Mouse (Mus musculus) thymus, adult 2 months (tissue): Measurements from ENCODE around the gene Pcsk4. TPM values are rescaled to one million over a fixed set of nuclear protein-coding genes. Genes with fewer than 3 reads are reported as not detected.
"Not testable (repeated sequence)": the region's sequence is repeated elsewhere in the genome, so short reads cannot be mapped to it uniquely, and the experiment has no call there.

Source experiments
- DNase-seq: peaks from one replicate; pipeline ENCODE4 v3.0.0; 2021
- H3K27ac ChIP-seq: fragments of 200-500 bp; 2 replicates; pipeline ENCODE4 v1.5.1; 2012; ENCODE audit warnings: low read length, control low read depth; ENCODE audit not compliant: control insufficient read depth, insufficient read depth
- H3K27me3 ChIP-seq: fragments of 200-500 bp; 2 replicates; pipeline ENCODE4 v1.6.1; 2012; ENCODE audit warnings: mild to moderate bottlenecking, low read length, moderate library complexity, mixed read lengths; ENCODE audit not compliant: control insufficient read depth, insufficient read depth
- H3K36me3 ChIP-seq: fragments of 200-500 bp; 2 replicates; pipeline ENCODE4 v1.6.1; 2012; ENCODE audit warnings: mild to moderate bottlenecking, low read length, moderate library complexity; ENCODE audit not compliant: control insufficient read depth, insufficient read depth
- H3K4me1 ChIP-seq: fragments of 200-500 bp; replicated peaks from 2 replicates; pipeline ENCODE4 v1.6.1; 2012; ENCODE audit warnings: low read length; ENCODE audit not compliant: control insufficient read depth, insufficient read depth
- H3K4me3 ChIP-seq: fragments of 200-500 bp; 2 replicates; pipeline ENCODE4 v1.5.1; 2012; ENCODE audit warnings: mild to moderate bottlenecking, low read length, control low read depth, moderate library complexity; ENCODE audit not compliant: control insufficient read depth, insufficient read depth
- CTCF ChIP-seq: fragments of 200-500 bp; IDR thresholded peaks from 2 replicates; pipeline ENCODE4 v1.5.1; 2012; ENCODE audit warnings: mild to moderate bottlenecking, control low read depth, low read length, moderate library complexity, borderline replicate concordance; ENCODE audit not compliant: control insufficient read depth, poor library complexity, insufficient read depth; ENCODE audit errors: extremely low read depth
- POLR2A ChIP-seq: fragments of 200-500 bp; IDR thresholded peaks from 2 replicates; pipeline ENCODE4 v1.6.1; 2012; ENCODE audit warnings: mild to moderate bottlenecking, low read length, control low read depth, moderate library complexity; ENCODE audit not compliant: control insufficient read depth, poor library complexity, insufficient read depth; ENCODE audit errors: extremely low read depth
- WGBS: fragments of 180-500 bp; shearing (Covaris S2); methylation state at CpG from one replicate; pipeline ENCODE4 v1.1.7; 2018; 5-methylcytosine and 5-hydroxymethylcytosine counted together
- polyA plus RNA-seq: library from polyadenylated mRNA; depleted of rRNA; stranded (reverse); fragments of >200 nt; gene quantifications from 2 replicates; pipeline ENCODE4 v1.2.3, GENCODE M21; 2012

The Pcsk4 gene
- polyA plus RNA-seq, 1 experiment, result 11.7 TPM

DNA sequence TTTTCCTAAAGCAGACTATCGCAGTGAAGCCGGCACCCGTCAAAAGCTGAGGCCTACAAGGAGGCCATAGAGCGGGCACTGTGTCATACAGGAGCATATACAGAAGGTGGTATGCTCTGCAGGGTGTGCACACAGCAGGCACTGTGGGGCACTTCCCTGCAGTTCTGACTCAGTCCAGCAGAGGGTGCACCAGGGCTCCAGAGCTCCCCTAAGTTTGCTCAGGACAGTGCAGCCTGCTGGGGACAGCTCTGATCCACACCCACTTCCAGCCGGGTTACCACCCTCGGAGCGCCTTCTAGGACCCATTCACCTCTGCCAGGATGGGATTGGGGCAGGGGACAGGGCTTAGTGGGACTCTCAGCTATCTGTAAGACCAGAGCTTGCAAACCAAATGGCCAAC is 21.0 kb upstream of the Pcsk4 start:
- DNase-seq, result peak; percentile 86
- no peaks in the 10 kb centered on the region for H3K36me3 ChIP-seq
- no peak overlapping the region for H3K4me3 ChIP-seq
- H3K4me1 ChIP-seq, result peaks cover 6% of the 10 kb centered on the region
- H3K27me3 ChIP-seq, result peaks cover 11% of the 10 kb centered on the region; the same call in 1 of the 2 replicates
- TF ChIP-seq POLR2A (0 out of 2 replicates have a peak, but pooled peaks have one; percentile 14), CTCF (peak; percentile 92)
- WGBS, result 5% methylated on average over 7 of the region's 7 CpGs
- H3K27ac ChIP-seq, result no peak overlapping the region

DNA sequence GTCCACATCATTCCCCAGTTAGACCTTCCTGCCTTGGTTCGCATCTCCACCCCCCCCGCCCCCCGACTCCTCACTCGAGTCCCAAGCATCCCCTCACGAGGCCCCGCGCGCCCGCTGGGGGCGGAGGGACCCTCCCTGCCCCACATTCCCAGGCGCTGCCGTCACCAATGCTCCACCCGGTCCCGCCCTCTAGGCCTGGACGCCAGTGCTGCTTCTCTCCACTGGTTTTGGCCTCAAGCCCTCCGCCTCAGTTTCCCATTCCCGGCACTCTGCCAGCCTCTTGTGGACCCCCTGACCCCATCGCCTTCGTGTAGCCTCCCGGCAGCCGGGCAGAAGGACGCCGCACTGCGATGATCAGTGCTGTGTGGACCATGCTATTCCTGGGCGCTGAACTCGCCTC is 19.7 kb upstream of the Pcsk4 start:
- Histone ChIP-seq H3K4me3 (no peak overlapping the region), H3K4me1 (peaks cover 11% of the 10 kb centered on the region), H3K27me3 (peaks cover 18% of the 10 kb centered on the region), H3K27ac (no peak overlapping the region), H3K36me3 (no peaks in the 10 kb centered on the region)
- WGBS, result 47% methylated on average over 26 of the region's 26 CpGs
- DNase-seq, result no peak
- TF ChIP-seq POLR2A (no peak), CTCF (no peak)

DNA sequence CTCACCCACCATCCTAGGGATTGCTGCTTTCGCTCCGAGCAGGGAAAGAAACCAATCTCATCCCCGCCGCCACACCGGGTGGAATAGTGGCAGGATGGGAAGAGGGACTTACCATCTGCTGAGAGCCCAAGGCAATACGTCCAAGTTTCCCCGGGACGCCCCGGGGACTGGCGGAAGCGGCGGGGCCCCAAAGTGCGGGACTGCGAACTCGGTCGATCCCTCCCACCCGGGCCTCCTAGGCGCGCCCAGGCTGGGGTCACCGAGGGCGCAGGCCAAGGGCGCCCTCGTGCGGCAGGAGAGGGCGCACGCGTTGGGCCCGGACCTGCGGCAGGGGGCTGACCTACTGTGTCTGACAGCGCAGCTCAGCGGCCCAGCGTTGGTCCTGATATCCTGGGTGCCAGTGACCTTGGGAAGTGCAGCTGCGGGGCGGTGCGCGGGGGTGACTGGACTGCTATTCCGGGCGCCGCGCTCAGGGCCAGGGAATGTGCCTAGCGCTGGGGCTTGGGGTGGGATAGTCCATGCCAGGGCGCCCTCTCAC is 19.0 kb upstream of the Pcsk4 start, which contains the start of gene Adamtsl5:
Adamtsl5 (minus strand) TSS at position 169 of the 538 bp plus-strand sequence.
- peaks cover 14% of the 10 kb centered on the region for H3K4me1 ChIP-seq
- no peak within 1 kb of the TSS for H3K27ac ChIP-seq
- TF ChIP-seq POLR2A, result no peak
- peak; percentile 96 for TF ChIP-seq CTCF
- H3K36me3 ChIP-seq, result no peaks in the 10 kb centered on the region
- 4% methylated on average over 42 of the region's 42 CpGs for WGBS
- DNase-seq, result peak; percentile 66
- peaks cover 21% of the 10 kb centered on the region for H3K27me3 ChIP-seq
- peak within 1 kb of the TSS; percentile 20 for H3K4me3 ChIP-seq

DNA sequence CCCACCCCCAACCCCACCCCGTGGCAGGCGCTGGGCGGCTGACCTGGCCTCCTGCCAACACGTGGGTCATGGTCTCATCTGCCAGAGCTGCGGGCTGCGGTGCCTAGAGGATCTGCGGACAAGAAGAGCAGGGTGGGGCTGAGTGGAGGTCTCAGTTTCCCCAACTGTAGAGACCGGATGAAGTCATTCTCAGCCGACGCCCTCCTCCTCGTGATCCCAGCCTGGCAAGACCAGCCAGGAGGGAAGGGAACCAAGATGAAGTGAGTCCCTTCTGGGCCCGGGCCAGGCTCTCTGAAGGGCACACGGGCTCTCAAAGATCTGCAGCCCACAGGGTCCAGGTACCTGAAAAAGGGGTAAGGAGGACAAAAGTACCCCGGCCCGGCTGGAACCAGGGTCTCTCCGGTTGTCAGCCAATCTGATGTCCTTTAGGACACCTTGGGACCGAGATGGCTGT is 18.2 kb upstream of the Pcsk4 start:
- Histone ChIP-seq H3K36me3 (no peaks in the 10 kb centered on the region), H3K27me3 (peaks cover 28% of the 10 kb centered on the region), H3K4me3 (no peak overlapping the region), H3K4me1 (peaks cover 16% of the 10 kb centered on the region), H3K27ac (no peak overlapping the region)
- TF ChIP-seq POLR2A (no peak), CTCF (no peak)
- DNase-seq, result no peak
- 12% methylated on average over 17 of the region's 17 CpGs for WGBS

DNA sequence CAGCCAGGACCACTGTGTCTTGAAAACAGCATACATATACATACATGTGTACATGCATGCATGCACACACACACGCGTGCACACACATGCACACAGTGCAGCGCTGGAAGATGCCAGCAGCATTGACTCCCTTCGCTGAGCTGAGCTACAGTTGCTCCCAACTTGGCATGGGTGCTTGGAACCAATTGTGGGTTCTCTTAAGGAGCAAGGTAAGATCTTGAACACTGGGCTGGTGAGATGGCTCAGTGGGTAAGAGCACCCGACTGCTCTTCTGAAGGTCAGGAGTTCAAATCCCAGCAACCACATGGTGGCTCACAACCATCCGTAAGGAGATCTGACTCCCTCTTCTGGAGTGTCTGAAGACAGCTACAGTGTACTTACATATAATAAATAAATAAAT is 16.6 kb upstream of the Pcsk4 start:
- H3K36me3 ChIP-seq, H3K4me3 ChIP-seq, DNase-seq, H3K27ac ChIP-seq: not testable (repeated sequence)
- Histone ChIP-seq H3K27me3 (peaks cover 40% of the 10 kb centered on the region), H3K4me1 (peaks cover 22% of the 10 kb centered on the region)
- 92% methylated on average over 6 of the region's 6 CpGs for WGBS

DNA sequence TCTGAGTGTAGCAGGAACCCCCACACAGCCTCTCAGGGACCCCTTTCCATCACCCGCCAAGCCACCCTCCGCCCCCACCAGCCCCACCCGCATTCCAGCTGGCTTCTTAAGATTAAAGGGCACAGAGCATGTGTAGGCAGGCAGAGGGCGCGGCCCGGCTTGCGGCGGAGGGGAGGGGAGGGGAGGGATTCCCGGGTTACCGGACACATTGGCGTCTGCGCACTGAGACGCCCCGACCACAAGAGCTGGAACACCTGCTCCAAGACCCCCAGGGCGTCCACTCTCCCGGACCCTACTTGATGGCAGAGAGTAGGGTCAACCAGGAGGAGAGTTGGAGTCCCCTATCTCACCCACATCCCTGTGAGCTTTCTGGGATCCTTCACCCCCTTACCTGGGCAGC is 15.8 kb upstream of the Pcsk4 start:
- WGBS, result 2% methylated on average over 16 of the region's 16 CpGs
- TF ChIP-seq POLR2A (no peak), CTCF (no peak)
- Histone ChIP-seq H3K4me3 (no peak overlapping the region), H3K36me3 (no peaks in the 10 kb centered on the region), H3K4me1 (peaks cover 27% of the 10 kb centered on the region), H3K27me3 (peaks cover 40% of the 10 kb centered on the region), H3K27ac (no peak overlapping the region)
- DNase-seq, result no peak

DNA sequence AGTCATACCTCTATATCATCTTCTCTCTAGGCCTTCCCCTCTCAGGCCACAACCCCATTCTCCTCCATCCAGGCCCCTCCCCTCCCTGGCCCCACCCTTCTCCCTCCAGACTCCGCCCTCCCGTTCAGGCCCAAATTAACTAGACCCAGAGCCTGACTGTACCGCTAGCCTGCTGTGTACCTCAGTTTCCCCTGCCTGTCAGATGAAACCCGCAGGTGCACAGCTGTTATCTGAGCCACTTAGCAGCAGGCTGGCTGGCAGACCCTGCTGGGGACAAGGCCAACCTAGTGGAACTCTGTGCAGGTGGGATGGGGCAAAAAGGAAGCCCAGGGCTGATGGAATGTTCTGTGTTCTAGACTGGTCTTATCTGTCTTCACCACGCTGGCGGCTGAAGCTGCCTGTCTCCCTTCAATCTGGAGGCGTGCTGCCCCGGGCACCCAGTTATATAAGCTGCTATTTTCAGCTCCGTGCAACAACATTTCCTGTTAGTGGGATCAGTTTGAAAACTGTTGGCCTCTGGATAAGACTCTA is 14.9 kb upstream of the Pcsk4 start:
- Histone ChIP-seq H3K4me1 (peaks cover 27% of the 10 kb centered on the region), H3K27me3 (peaks cover 40% of the 10 kb centered on the region), H3K4me3 (no peak overlapping the region), H3K27ac (no peak overlapping the region), H3K36me3 (no peaks in the 10 kb centered on the region)
- TF ChIP-seq POLR2A (no peak), CTCF (no peak)
- no peak for DNase-seq
- 27% methylated on average over 9 of the region's 9 CpGs for WGBS
